ENCODE assay signal across 24 mouse cellular contexts in genomic region chr16:14297137-14297536, GRCm38 (mm10). TPM values are rescaled to one million over a fixed set of nuclear protein-coding genes. Genes with fewer than 3 reads are reported as not detected.
DNase-seq lines count a peak whose midpoint lies in the region; ATAC-seq and TF ChIP-seq lines count a peak whose summit lies in the region.
"Had no signal": no experiment of that assay in that cellular context is flagged by ENCODE, and none has a peak within 500 bp of the region (broad histone marks: within the 10 kb centered on the region; RNA-seq: fewer than 3 reads in every experiment).

No protein-coding gene starts in this region.

- H3K4me2 ChIP-seq in forebrain, embryonic 15.5 days (replicated peaks) = no peak overlapping the region
- H3K4me2 ChIP-seq in forebrain, embryonic 11.5 days (ENCODE audit: low read depth, low read length, severe bottlenecking) = no peak overlapping the region
- no peak overlapping the region for H3K4me2 ChIP-seq in stomach, embryonic 15.5 days
- no peak overlapping the region for H3K4me2 ChIP-seq in hindbrain, postnatal 0 days (ENCODE audit: low read depth, low read length)
- H3K4me2 ChIP-seq: hindbrain, embryonic 15.5 days; limb, embryonic 15.5 days; liver, embryonic 15.5 days; midbrain, embryonic 11.5 days had no signal

- H3K36me3 ChIP-seq in forebrain, embryonic 15.5 days = peaks cover 32% of the 10 kb centered on the region
- H3K36me3 ChIP-seq in forebrain, embryonic 11.5 days (ENCODE audit: control insufficient read depth, insufficient read depth, low read length) = no peaks in the 10 kb centered on the region; the same call in 1 of the 2 replicates
- H3K36me3 ChIP-seq in stomach, embryonic 15.5 days = peaks cover 22% of the 10 kb centered on the region
- peaks cover 15% of the 10 kb centered on the region; the same call in 1 of the 2 replicates for H3K36me3 ChIP-seq in hindbrain, postnatal 0 days (ENCODE audit: insufficient read depth, low read length)

- H3K9ac ChIP-seq in forebrain, embryonic 15.5 days (replicated peaks) = no peak overlapping the region
- H3K9ac ChIP-seq in forebrain, embryonic 11.5 days (ENCODE audit: low read length) = no peak overlapping the region
- H3K9ac ChIP-seq in stomach, embryonic 15.5 days = no peak overlapping the region
- no peak overlapping the region for H3K9ac ChIP-seq in hindbrain, postnatal 0 days (replicated peaks; ENCODE audit: low read length)
- H3K9ac ChIP-seq: hindbrain, embryonic 15.5 days; limb, embryonic 15.5 days; liver, embryonic 15.5 days had no signal

- H3K4me1 ChIP-seq in forebrain, embryonic 15.5 days = peaks cover 9% of the 10 kb centered on the region
- H3K4me1 ChIP-seq in forebrain, embryonic 11.5 days (replicated peaks; ENCODE audit: control insufficient read depth, insufficient read depth, low read length) = no peaks in the 10 kb centered on the region
- peaks cover 12% of the 10 kb centered on the region for H3K4me1 ChIP-seq in stomach, embryonic 15.5 days
- H3K4me1 ChIP-seq in hindbrain, postnatal 0 days (ENCODE audit: insufficient read depth, low read length) = peaks cover 4% of the 10 kb centered on the region
- H3K4me1 ChIP-seq: liver, embryonic 15.5 days had no signal

- no peak for DNase-seq in forebrain, embryonic 11.5 days (ENCODE audit: low spot score)
- DNase-seq in layer of hippocampus, adult 9-11 months = peak; percentile 27
- DNase-seq in layer of hippocampus, adult 11-12 months (ENCODE audit: low spot score) = no peak
- peak; percentile 48 for DNase-seq in brain, adult 2 months (ENCODE audit: low read depth, low spot score)
- DNase-seq in hindbrain, postnatal 0 days (ENCODE audit: low spot score) = no peak
- no peak for DNase-seq in left cerebral cortex, postnatal 10 days (ENCODE audit: extremely low spot score in 1 of 2, low spot score in 2 of 2)
- DNase-seq: adrenal gland, postnatal 14 days; cerebellum, adult 11-12 months; cerebellum, postnatal 14 days; embryo, embryonic 11 days; gastrocnemius, postnatal 14 days; heart, adult 2 months; heart, postnatal 4 days; kidney, adult 8-10 months; kidney, postnatal 36 days; thymus, adult 18-20 months; thymus, postnatal 4 days had no signal

- H3K27me3 ChIP-seq in forebrain, embryonic 15.5 days = no peaks in the 10 kb centered on the region; the same call in 1 of the 2 replicates
- peaks cover 3% of the 10 kb centered on the region; the same call in 1 of the 2 replicates for H3K27me3 ChIP-seq in forebrain, embryonic 11.5 days (ENCODE audit: control insufficient read depth, insufficient read depth, low read length)
- H3K27me3 ChIP-seq in stomach, embryonic 15.5 days (replicated peaks) = no peaks in the 10 kb centered on the region
- H3K27me3 ChIP-seq in hindbrain, postnatal 0 days (ENCODE audit: insufficient read depth, low read length) = no peaks in the 10 kb centered on the region

- H3K9me3 ChIP-seq in forebrain, embryonic 15.5 days = no peaks in the 10 kb centered on the region
- H3K9me3 ChIP-seq in forebrain, embryonic 11.5 days (ENCODE audit: control insufficient read depth, low read length) = no peaks in the 10 kb centered on the region
- no peaks in the 10 kb centered on the region for H3K9me3 ChIP-seq in stomach, embryonic 15.5 days
- no peaks in the 10 kb centered on the region for H3K9me3 ChIP-seq in hindbrain, postnatal 0 days (ENCODE audit: low read length)
- H3K9me3 ChIP-seq: hindbrain, embryonic 15.5 days; limb, embryonic 15.5 days; liver, embryonic 15.5 days had no signal

- no peak for ATAC-seq in forebrain, embryonic 15.5 days (replicated peaks)
- ATAC-seq in forebrain, embryonic 11.5 days (replicated peaks; ENCODE audit: low FRiP score) = no peak
- no peak for ATAC-seq in stomach, embryonic 15.5 days (ENCODE audit: insufficient read depth, low FRiP score, low read depth)
- ATAC-seq in hindbrain, postnatal 0 days = no peak

- intact Hi-C loops in left cerebral cortex, postnatal 10 days (cut with DNase I) = no loop called here

- WGBS in forebrain, embryonic 15.5 days = 79% methylated on average over 3 of the region's 3 CpGs
- WGBS in forebrain, embryonic 11.5 days = 97% methylated on average over 3 of the region's 3 CpGs
- WGBS in stomach, embryonic 15.5 days = 51% methylated on average over 3 of the region's 3 CpGs
- WGBS in hindbrain, postnatal 0 days = 84% methylated on average over 3 of the region's 3 CpGs

- H3K27ac ChIP-seq in forebrain, embryonic 15.5 days (replicated peaks) = peak overlapping the region; percentile 53
- no peak overlapping the region for H3K27ac ChIP-seq in forebrain, embryonic 11.5 days (ENCODE audit: low read depth, low read length)
- peak overlapping the region; percentile 72 for H3K27ac ChIP-seq in stomach, embryonic 15.5 days
- H3K27ac ChIP-seq in hindbrain, postnatal 0 days = no peak overlapping the region
- H3K27ac ChIP-seq: heart, adult 2 months; hindbrain, embryonic 15.5 days; limb, embryonic 15.5 days; liver, embryonic 15.5 days had no signal

- no peak for TF ChIP-seq CTCF in hindbrain, postnatal 0 days (IDR thresholded peaks at IDR 0.05; ENCODE audit: low read depth)

- H3K4me3 ChIP-seq in forebrain, embryonic 15.5 days = no peak overlapping the region
- no peak overlapping the region for H3K4me3 ChIP-seq in forebrain, embryonic 11.5 days (ENCODE audit: low read depth, low read length)
- H3K4me3 ChIP-seq in stomach, embryonic 15.5 days (replicated peaks) = no peak overlapping the region
- no peak overlapping the region for H3K4me3 ChIP-seq in hindbrain, postnatal 0 days (ENCODE audit: low read length)
- H3K4me3 ChIP-seq: heart, adult 2 months; hindbrain, embryonic 15.5 days; limb, embryonic 15.5 days; liver, embryonic 15.5 days had no signal

RNA-seq across cellular contexts. Expression of gene Myh11, which starts 6.0 kb away (rescaled TPM):
- 0.25 and 0.28 TPM in 2 replicates for polyA plus RNA-seq in forebrain, embryonic 15.5 days (2015; fragmentation: Nextera tagmentation; extraction: Ambion mirVana)
- polyA plus RNA-seq in forebrain, embryonic 11.5 days (2014; fragmentation: Nextera tagmentation; extraction: Ambion mirVana) = 0.09 and 0.12 TPM in 2 replicates
- 198 and 229 TPM in 2 replicates for polyA plus RNA-seq in stomach, embryonic 15.5 days (2015; fragmentation: Nextera tagmentation; extraction: Ambion mirVana)
- 0.99 and 2.0 TPM in 2 replicates for total RNA-seq in hindbrain, postnatal 0 days (2014; rRNA removed)
- 0.47 and 0.74 TPM in 2 replicates for polyA plus RNA-seq in hindbrain, postnatal 0 days (2015; fragmentation: Nextera tagmentation; extraction: Ambion mirVana)
- total RNA-seq in left cerebral cortex, postnatal 10 days (2021) = 1 to 10 TPM; 3.0 to 4.2 TPM
- total RNA-seq: MEL had no signal

RNA-seq across cellular contexts. Expression of gene Fopnl, which starts 20.1 kb away (rescaled TPM):
- polyA plus RNA-seq in forebrain, embryonic 15.5 days (2015; fragmentation: Nextera tagmentation; extraction: Ambion mirVana) = 202 and 206 TPM in 2 replicates
- polyA plus RNA-seq in forebrain, embryonic 11.5 days (2014; fragmentation: Nextera tagmentation; extraction: Ambion mirVana) = 168 and 174 TPM in 2 replicates
- 149 and 157 TPM in 2 replicates for polyA plus RNA-seq in stomach, embryonic 15.5 days (2015; fragmentation: Nextera tagmentation; extraction: Ambion mirVana)
- 83.8 and 93.0 TPM in 2 replicates for total RNA-seq in hindbrain, postnatal 0 days (2014; rRNA removed)
- polyA plus RNA-seq in hindbrain, postnatal 0 days (2015; fragmentation: Nextera tagmentation; extraction: Ambion mirVana) = 206 and 212 TPM in 2 replicates
- total RNA-seq in left cerebral cortex, postnatal 10 days (2021) = 10 to 100 TPM; 54.4 to 60.7 TPM

Comparison
In these comparisons a context has a peak if more than half of its experiments do, and no peak if none do; other contexts are left out.
1. H3K27ac ChIP-seq: peak in forebrain, embryonic 15.5 days (single experiment) and stomach, embryonic 15.5 days (single experiment); none in forebrain, embryonic 11.5 days (single experiment) and hindbrain, postnatal 0 days (single experiment).
2. DNase-seq: peak in layer of hippocampus, adult 9-11 months (single experiment) and brain, adult 2 months (single experiment); none in forebrain, embryonic 11.5 days (single experiment), layer of hippocampus, adult 11-12 months (single experiment), hindbrain, postnatal 0 days (single experiment) and left cerebral cortex, postnatal 10 days (0 of 2).
3. RNA of gene Myh11, which starts 6.0 kb away (polyA plus RNA-seq): 198 to 229 TPM in stomach, embryonic 15.5 days; 0.47 to 0.74 TPM in hindbrain, postnatal 0 days, 0.25 to 0.28 TPM in forebrain, embryonic 15.5 days and 0.09 to 0.12 TPM in forebrain, embryonic 11.5 days; every median in the first group is over 100 times any median in the second.